Mouse (Mus musculus): ENCODE data around the gene Map3k12. TPM values are rescaled to one million over a fixed set of nuclear protein-coding genes. Genes with fewer than 3 reads are reported as not detected.

Map3k12 gene
- 1 to 10 TPM; 8.9 to 9.2 TPM for polyA plus RNA-seq (2017; shearing (Covaris generic))

GRCm38 (mm10) chr15:102516728-102517404 is at the start of gene Map3k12:
Map3k12 (minus strand) TSS chr15:102517064.

GRCm38 (mm10) chr15:102524892-102525485 is 8.1 kb upstream of the Map3k12 start, which contains the start of gene Npff:
Npff (minus strand) TSS chr15:102524942.

GRCm38 (mm10) chr15:102517976-102518858 is 1.4 kb upstream of the Map3k12 start, which contains the start of gene Tarbp2:
Tarbp2 (plus strand) TSS chr15:102518192.

GRCm38 (mm10) chr15:102503447-102503846 is 13.4 kb downstream of the Map3k12 start, which contains the start of gene Gm10337:
Gm10337 (plus strand) TSS chr15:102503722.

GRCm38 (mm10) chr15:102470183-102470604 is 46.7 kb downstream of the Map3k12 start, which contains the start of gene Pcbp2:
Pcbp2 (plus strand) TSS chr15:102470539.

GRCm38 (mm10) chr15:102458904-102459317 is 58.0 kb downstream of the Map3k12 start, which contains the start of gene Prr13:
Prr13 (plus strand) TSS chr15:102459028.

Other genes with a start within 250 kb of the Map3k12 start
- gene Gm9918, start 246.5 kb downstream of the Map3k12 start, polyA plus RNA-seq (2017; shearing (Covaris generic)), result under 1 TPM in 1 of 2 experiments, not detected in 1; 0.34 TPM
- gene Mfsd5, start 237.6 kb downstream of the Map3k12 start, polyA plus RNA-seq (2017; shearing (Covaris generic)), result 100 to 1,000 TPM; 101 to 121 TPM
- gene Espl1, start 220.8 kb downstream of the Map3k12 start, polyA plus RNA-seq (2017; shearing (Covaris generic)), result 1 to 10 TPM in 1 of 2 experiments, under 1 TPM in 1; 0.60 to 1.9 TPM
- 100 to 1,000 TPM; 410 to 478 TPM for gene Pfdn5, start 190.9 kb downstream of the Map3k12 start, polyA plus RNA-seq (2017; shearing (Covaris generic))
- gene Myg1, start 185.4 kb downstream of the Map3k12 start, polyA plus RNA-seq (2017; shearing (Covaris generic)), result 10 to 100 TPM; 81.7 to 90.3 TPM
- 10 to 100 TPM; 50.8 to 79.0 TPM for gene Aaas, start 166.3 kb downstream of the Map3k12 start, polyA plus RNA-seq (2017; shearing (Covaris generic))
- gene Sp7, start 149.9 kb downstream of the Map3k12 start, polyA plus RNA-seq (2017; shearing (Covaris generic)), result under 1 TPM in 1 of 2 experiments, not detected in 1; 0.33 TPM
- 10 to 100 TPM; 14.5 to 14.9 TPM for gene Sp1, start 110.9 kb downstream of the Map3k12 start, polyA plus RNA-seq (2017; shearing (Covaris generic))
- under 1 TPM; 0.38 to 0.94 TPM for gene Amhr2, start 71.7 kb downstream of the Map3k12 start, polyA plus RNA-seq (2017; shearing (Covaris generic))
- 100 to 1,000 TPM; 513 to 642 TPM for gene Prr13, start 58.0 kb downstream of the Map3k12 start, polyA plus RNA-seq (2017; shearing (Covaris generic))
- gene Pcbp2, start 46.5 kb downstream of the Map3k12 start, polyA plus RNA-seq (2017; shearing (Covaris generic)), result 100 to 1,000 TPM in 1 of 2 experiments, 10 to 100 TPM in 1; 95.8 to 136 TPM
- not detected for gene Gm10337, start 13.3 kb downstream of the Map3k12 start, polyA plus RNA-seq (2017; shearing (Covaris generic))
- gene Tarbp2, start 1.1 kb upstream of the Map3k12 start, polyA plus RNA-seq (2017; shearing (Covaris generic)), result 10 to 100 TPM; 50.6 to 57.9 TPM
- gene Npff, start 7.9 kb upstream of the Map3k12 start, polyA plus RNA-seq (2017; shearing (Covaris generic)), result 1 to 10 TPM; 5.1 to 7.0 TPM
- gene Gm28047, start 108.0 kb upstream of the Map3k12 start, polyA plus RNA-seq (2017; shearing (Covaris generic)), result not detected
- 10 to 100 TPM; 39.2 to 45.9 TPM for gene Atf7, start 108.4 kb upstream of the Map3k12 start, polyA plus RNA-seq (2017; shearing (Covaris generic))
- gene Atp5g2, start 155.3 kb upstream of the Map3k12 start, polyA plus RNA-seq (2017; shearing (Covaris generic)), result 10 to 100 TPM; 13.5 to 20.1 TPM
- 10 to 100 TPM; 32.4 to 44.9 TPM for gene Calcoco1, start 205.1 kb upstream of the Map3k12 start, polyA plus RNA-seq (2017; shearing (Covaris generic))

All from inflammation-experienced regulatory T-cells (primary cell).